Mouse (Mus musculus) neural tube, embryonic 15.5 days (tissue): Measurements from ENCODE around the gene 4930524B15Rik. TPM values are rescaled to one million over a fixed set of nuclear protein-coding genes. Genes with fewer than 3 reads are reported as not detected.

Experiments used
- ATAC-seq: fragments of 200-750 bp; cut with Nextera tagmentation; 2 replicates; pipeline ENCODE4 v1.8.0; 2017; ENCODE audit warnings: mild to moderate bottlenecking, moderate TSS enrichment, moderate library complexity; ENCODE audit not compliant: low FRiP score
- H3K27ac ChIP-seq: fragments of 300-500 bp; sonication (generic); replicated peaks from 2 replicates; pipeline ENCODE4 v1.5.1; 2015; ENCODE audit warnings: mild to moderate bottlenecking, inconsistent platforms
- H3K27me3 ChIP-seq: fragments of 300-500 bp; sonication (generic); replicated peaks from 2 replicates; pipeline ENCODE4 v1.6.1; 2015; ENCODE audit warnings: inconsistent platforms
- H3K36me3 ChIP-seq: fragments of 300-500 bp; sonication (generic); 2 replicates; pipeline ENCODE4 v1.6.1; 2015; ENCODE audit warnings: inconsistent platforms
- H3K4me1 ChIP-seq: fragments of 300-500 bp; sonication (generic); 2 replicates; pipeline ENCODE4 v1.6.1; 2015; ENCODE audit warnings: inconsistent platforms
- H3K4me2 ChIP-seq: fragments of 300-500 bp; sonication (generic); 2 replicates; pipeline ENCODE4 v1.6.1; 2015; ENCODE audit warnings: inconsistent platforms, mild to moderate bottlenecking, moderate library complexity
- H3K4me3 ChIP-seq: fragments of 300-500 bp; sonication (generic); replicated peaks from 2 replicates; pipeline ENCODE4 v1.5.1; 2015; ENCODE audit warnings: mild to moderate bottlenecking, inconsistent platforms
- H3K9ac ChIP-seq: fragments of 300-500 bp; sonication (generic); replicated peaks from 2 replicates; pipeline ENCODE4 v1.6.1; 2015; ENCODE audit warnings: mild to moderate bottlenecking, inconsistent platforms
- H3K9me3 ChIP-seq: fragments of 300-500 bp; sonication (generic); replicated peaks from 2 replicates; pipeline ENCODE4 v1.6.1; 2016; ENCODE audit warnings: inconsistent platforms
- WGBS: fragments of 180-500 bp; shearing (Covaris S2); methylation state at CpG from one replicate; pipeline ENCODE4 v1.1.7; 2015; ENCODE audit warnings: mixed read lengths; 5-methylcytosine and 5-hydroxymethylcytosine counted together
- polyA plus RNA-seq: library from polyadenylated mRNA; unstranded; fragments of >200 nt; fragmentation: Nextera tagmentation; extraction: Ambion mirVana; gene quantifications from 2 replicates; pipeline ENCODE4 v1.2.1, GENCODE M21; 2015

Gene 4930524B15Rik
- 0.22 and 0.29 TPM in 2 replicates for polyA plus RNA-seq

DNA sequence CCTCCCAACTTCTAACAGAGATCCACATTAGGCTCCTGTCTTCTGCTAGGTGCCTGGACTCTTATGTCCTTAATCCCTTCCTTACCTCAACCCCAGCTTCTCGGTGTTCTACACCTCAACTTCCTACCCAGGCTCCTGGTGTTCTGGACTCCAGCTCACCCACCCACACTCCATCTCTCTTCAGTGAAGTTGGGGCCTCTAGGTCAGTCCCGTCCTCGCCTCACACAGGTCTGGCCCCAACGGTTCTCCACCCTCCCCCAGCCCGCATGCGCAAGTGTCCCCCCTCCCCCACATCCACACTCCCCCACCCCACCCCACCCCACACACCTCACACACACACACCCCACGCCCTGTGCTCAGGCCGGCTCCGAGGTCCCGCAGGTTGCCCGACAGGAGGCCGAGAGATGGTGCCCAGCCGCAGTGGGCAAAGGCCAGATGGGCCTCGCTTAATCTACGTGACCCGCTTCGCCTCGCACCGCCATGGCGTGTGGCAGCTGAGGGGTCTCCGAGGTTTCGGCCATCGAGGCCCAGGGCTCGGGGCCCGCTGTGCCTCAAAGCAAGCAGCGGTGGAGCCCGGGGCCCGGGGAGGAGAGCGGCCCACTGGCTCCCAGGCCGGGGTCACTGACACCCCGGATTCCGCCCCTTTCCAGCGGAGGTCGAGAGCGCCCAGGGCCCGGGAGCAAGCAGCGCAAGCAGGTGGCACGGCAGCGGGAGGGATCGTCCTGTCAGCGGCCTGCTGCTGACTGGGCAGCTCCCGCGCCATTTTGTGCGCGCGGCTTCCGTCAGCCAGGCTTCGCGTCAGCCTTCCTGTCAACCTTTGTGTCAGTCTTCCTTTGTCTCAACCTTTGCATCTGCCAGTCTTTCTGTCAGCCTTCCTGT, at the start of gene 4930524B15Rik:
TSS of gene 4930524B15Rik (plus strand) at position 337 of the 879 bp plus-strand sequence.
- no peak within 1 kb of the TSS for H3K27ac ChIP-seq
- H3K4me2 ChIP-seq, result peak within 1 kb of the TSS; percentile 55
- no peak within 1 kb of the TSS for H3K9ac ChIP-seq
- WGBS, result 46% methylated on average over 49 of the region's 49 CpGs
- ATAC-seq, result peak; percentile 50; the same call in 1 of the 2 replicates
- H3K9me3 ChIP-seq, result no peaks in the 10 kb centered on the region
- H3K36me3 ChIP-seq, result no peaks in the 10 kb centered on the region
- peaks cover 5% of the 10 kb centered on the region; the same call in 1 of the 2 replicates for H3K4me1 ChIP-seq
- H3K4me3 ChIP-seq, result peak within 1 kb of the TSS; percentile 26; the same call in 1 of the 2 replicates
- H3K27me3 ChIP-seq, result no peaks in the 10 kb centered on the region

- peaks cover 12% of the 10 kb centered on the region for H3K36me3 ChIP-seq
- 95% methylated on average over 1 of the region's 1 CpGs for WGBS
- ATAC-seq, result no peak
These were observed 47.6 kb upstream of the 4930524B15Rik start for GRCm38 (mm10) chr11:31917769-31918168.

GRCm38 (mm10) chr11:31930051-31930450, 35.3 kb upstream of the 4930524B15Rik start:
- 95% methylated on average over 10 of the region's 10 CpGs for WGBS
- Histone ChIP-seq H3K4me1 (no peaks in the 10 kb centered on the region), H3K27me3 (no peaks in the 10 kb centered on the region), H3K4me3 (no peak overlapping the region), H3K36me3 (peaks cover 61% of the 10 kb centered on the region), H3K9ac (no peak overlapping the region), H3K27ac (no peak overlapping the region), H3K4me2 (no peak overlapping the region), H3K9me3 (no peaks in the 10 kb centered on the region)
- ATAC-seq, result no peak

More at GRCm38 (mm10) chr11:31917769-31918168, 47.6 kb upstream of the 4930524B15Rik start:
- H3K4me3 ChIP-seq, result no peak overlapping the region
- H3K27ac ChIP-seq, result no peak overlapping the region
- no peak overlapping the region for H3K9ac ChIP-seq
- no peaks in the 10 kb centered on the region for H3K27me3 ChIP-seq
- H3K4me1 ChIP-seq, result peaks cover 4% of the 10 kb centered on the region; the same call in 1 of the 2 replicates
- H3K9me3 ChIP-seq, result no peaks in the 10 kb centered on the region
- no peak overlapping the region for H3K4me2 ChIP-seq

DNA sequence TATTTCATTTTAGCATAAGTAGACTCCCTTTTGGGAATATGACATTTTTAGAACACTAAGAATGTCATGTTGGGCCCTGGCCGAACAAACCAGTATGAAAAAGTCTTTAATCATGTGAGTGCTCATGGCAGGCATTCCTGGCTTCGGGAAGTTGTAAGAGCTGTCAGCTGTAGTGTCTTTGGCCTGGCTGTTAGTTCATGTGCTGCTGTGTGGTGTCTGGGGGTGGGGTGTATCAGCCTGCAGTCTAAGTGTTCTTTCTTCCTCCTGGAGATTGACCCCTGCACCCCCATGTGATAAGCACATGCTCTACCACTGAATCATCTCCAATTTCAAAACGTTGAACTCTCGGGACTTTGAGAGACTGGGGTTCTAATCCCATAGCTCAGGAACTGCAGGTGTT, 29.7 kb upstream of the 4930524B15Rik start:
- H3K4me3 ChIP-seq, result no peak overlapping the region
- 73% methylated on average over 4 of the region's 4 CpGs for WGBS
- no peak for ATAC-seq

GRCm38 (mm10) chr11:31936910-31937525, 28.4 kb upstream of the 4930524B15Rik start:
- peaks cover 16% of the 10 kb centered on the region for H3K4me1 ChIP-seq
- no peak overlapping the region for H3K27ac ChIP-seq
- no peaks in the 10 kb centered on the region for H3K9me3 ChIP-seq
- H3K27me3 ChIP-seq, result no peaks in the 10 kb centered on the region
- H3K4me3 ChIP-seq, result no peak overlapping the region
- no peak for ATAC-seq
- no peak overlapping the region for H3K9ac ChIP-seq
- WGBS, result 93% methylated on average over 10 of the region's 10 CpGs
- H3K4me2 ChIP-seq, result no peak overlapping the region
- peaks cover 7% of the 10 kb centered on the region for H3K36me3 ChIP-seq

More for the DNA sequence above, 29.7 kb upstream of the 4930524B15Rik start:
- Histone ChIP-seq H3K36me3 (peaks cover 18% of the 10 kb centered on the region), H3K4me1 (peaks cover 3% of the 10 kb centered on the region), H3K27ac (no peak overlapping the region), H3K4me2 (no peak overlapping the region), H3K27me3 (no peaks in the 10 kb centered on the region), H3K9ac (no peak overlapping the region), H3K9me3 (no peaks in the 10 kb centered on the region)

DNA sequence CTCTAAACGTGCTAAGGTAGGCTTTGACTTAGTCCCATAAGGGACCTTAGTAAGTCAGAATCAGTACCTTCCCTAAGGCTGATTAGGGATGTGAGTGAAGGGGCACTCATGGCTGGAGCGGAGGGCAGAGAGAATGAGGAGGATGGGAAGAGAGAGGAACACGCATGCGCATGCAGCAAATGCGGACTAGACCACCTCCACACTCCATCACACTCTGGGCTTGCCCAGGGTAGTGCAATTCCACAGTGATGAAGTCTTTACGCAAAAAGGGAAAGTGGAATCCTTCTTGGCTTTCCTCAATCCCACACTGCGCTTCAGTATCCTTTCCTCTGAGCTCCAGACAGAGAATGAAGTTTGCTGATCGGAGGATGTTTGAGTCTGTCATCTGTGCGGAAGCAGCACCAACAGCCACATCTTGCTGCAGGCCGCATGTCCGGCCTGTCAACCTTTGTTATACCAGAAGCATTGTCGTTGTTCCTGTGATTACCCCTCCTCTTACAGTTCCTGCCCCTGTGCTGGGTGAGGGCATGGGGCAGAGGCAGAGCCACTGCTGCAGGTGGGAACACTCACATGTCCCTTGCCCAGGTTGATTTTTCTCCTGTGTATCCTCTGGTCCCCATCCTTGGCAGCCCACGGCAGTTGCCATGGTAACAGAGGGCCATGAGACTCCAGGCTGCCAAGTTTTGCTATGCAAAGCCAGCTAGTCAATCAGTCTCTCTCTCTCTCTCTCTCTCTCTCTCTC, 24.3 kb upstream of the 4930524B15Rik start:
- Histone ChIP-seq H3K4me1 (peaks cover 21% of the 10 kb centered on the region), H3K4me3 (no peak overlapping the region), H3K9me3 (no peaks in the 10 kb centered on the region), H3K27ac (peak overlapping the region; percentile 84), H3K4me2 (peak overlapping the region; percentile 27; the same call in 1 of the 2 replicates), H3K36me3 (no peaks in the 10 kb centered on the region; the same call in 1 of the 2 replicates), H3K27me3 (no peaks in the 10 kb centered on the region), H3K9ac (0 out of 2 replicates have a peak overlapping the region, but pooled peaks have one; percentile 20)
- ATAC-seq, result peak; percentile 86
- WGBS, result 57% methylated on average over 13 of the region's 13 CpGs

DNA sequence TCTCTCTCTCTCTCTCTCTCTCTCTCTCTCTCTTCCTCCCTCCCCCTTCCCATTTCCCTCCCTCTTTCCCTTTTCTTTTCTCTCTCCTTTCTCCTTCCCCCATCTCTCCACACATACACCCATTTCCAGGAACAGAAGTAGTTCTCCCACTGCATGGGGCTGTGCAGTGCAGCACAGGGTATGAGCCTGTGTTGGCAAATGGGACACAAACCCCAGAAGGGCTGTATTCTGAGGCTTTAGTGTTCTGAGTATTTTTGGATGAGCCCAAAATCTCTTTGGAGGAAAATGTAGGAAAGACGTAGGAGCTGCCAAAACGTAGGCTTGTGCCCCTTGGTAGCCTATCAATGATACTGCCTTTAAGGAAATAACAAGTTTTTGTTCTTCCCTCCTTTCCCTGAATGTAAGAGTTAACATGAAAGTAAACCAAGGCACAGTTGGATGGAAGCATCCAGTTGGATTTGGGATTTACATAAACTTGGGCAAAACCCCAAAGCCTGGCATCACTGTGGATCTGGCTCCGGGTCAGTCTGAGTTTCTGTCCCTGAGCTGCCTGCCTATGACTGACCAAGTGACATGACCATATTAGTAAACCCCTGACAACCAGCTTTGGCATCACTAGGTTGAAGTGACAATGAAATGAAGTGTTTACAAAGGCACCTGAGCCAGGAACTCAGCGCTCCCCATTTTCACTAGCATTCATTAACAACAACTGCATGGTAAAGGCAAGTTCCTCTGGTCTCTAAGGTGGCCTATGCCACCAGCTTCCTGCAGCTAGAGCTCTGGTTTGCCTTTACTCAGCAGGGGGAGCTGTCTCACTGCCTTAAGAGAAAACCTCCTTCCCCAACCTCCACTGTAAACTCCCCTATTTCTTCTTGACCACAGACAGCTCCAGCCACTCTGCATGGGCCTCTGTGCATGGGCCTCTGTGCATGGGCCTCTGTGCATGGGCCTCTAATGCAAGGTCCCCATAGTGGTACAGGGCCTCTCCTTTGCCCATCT, 23.5 kb upstream of the 4930524B15Rik start:
- peak; percentile 58; the same call in 1 of the 2 replicates for ATAC-seq
- 71% methylated on average over 4 of the region's 4 CpGs for WGBS
- H3K9ac ChIP-seq, result no peak overlapping the region
- no peak overlapping the region for H3K4me2 ChIP-seq
- H3K27ac ChIP-seq, result peak overlapping the region; percentile 66
- H3K4me1 ChIP-seq, result peaks cover 21% of the 10 kb centered on the region
- no peaks in the 10 kb centered on the region for H3K9me3 ChIP-seq
- H3K36me3 ChIP-seq, result no peaks in the 10 kb centered on the region
- no peak overlapping the region for H3K4me3 ChIP-seq
- no peaks in the 10 kb centered on the region for H3K27me3 ChIP-seq

GRCm38 (mm10) chr11:31945471-31945870, 19.9 kb upstream of the 4930524B15Rik start:
- WGBS, result 85% methylated on average over 3 of the region's 3 CpGs
- no peaks in the 10 kb centered on the region for H3K36me3 ChIP-seq
- H3K4me1 ChIP-seq, result peaks cover 37% of the 10 kb centered on the region
- no peak overlapping the region for H3K9ac ChIP-seq
- no peak overlapping the region for H3K27ac ChIP-seq
- H3K4me3 ChIP-seq, result no peak overlapping the region
- no peak for ATAC-seq
- no peak overlapping the region for H3K4me2 ChIP-seq
- no peaks in the 10 kb centered on the region for H3K27me3 ChIP-seq
- no peaks in the 10 kb centered on the region for H3K9me3 ChIP-seq

GRCm38 (mm10) chr11:31948462-31949330, 16.7 kb upstream of the 4930524B15Rik start:
- H3K4me2 ChIP-seq, result peak overlapping the region; percentile 76
- peak overlapping the region; percentile 40 for H3K9ac ChIP-seq
- peaks cover 17% of the 10 kb centered on the region for H3K4me1 ChIP-seq
- H3K9me3 ChIP-seq, result no peaks in the 10 kb centered on the region
- 12% methylated on average over 15 of the region's 15 CpGs for WGBS
- peak; percentile 67 for ATAC-seq
- H3K27ac ChIP-seq, result peak overlapping the region; percentile 43; the same call in 1 of the 2 replicates
- H3K27me3 ChIP-seq, result no peaks in the 10 kb centered on the region
- H3K4me3 ChIP-seq, result peak overlapping the region; percentile 50
- no peaks in the 10 kb centered on the region for H3K36me3 ChIP-seq
